Mouse (Mus musculus): ENCODE measurements around the gene Drc1. TPM values are rescaled to one million over a fixed set of nuclear protein-coding genes. Genes with fewer than 3 reads are reported as not detected.

Drc1 gene
- total RNA-seq (2018; cell fraction: chromatin; rRNA removed): not detected
- not detected for total RNA-seq (2018; cell fraction: cytosol; rRNA removed)
- total RNA-seq (2018; cell fraction: nucleus; rRNA removed): not detected
- polyA plus RNA-seq (2018): not detected in 3 replicates

DNA sequence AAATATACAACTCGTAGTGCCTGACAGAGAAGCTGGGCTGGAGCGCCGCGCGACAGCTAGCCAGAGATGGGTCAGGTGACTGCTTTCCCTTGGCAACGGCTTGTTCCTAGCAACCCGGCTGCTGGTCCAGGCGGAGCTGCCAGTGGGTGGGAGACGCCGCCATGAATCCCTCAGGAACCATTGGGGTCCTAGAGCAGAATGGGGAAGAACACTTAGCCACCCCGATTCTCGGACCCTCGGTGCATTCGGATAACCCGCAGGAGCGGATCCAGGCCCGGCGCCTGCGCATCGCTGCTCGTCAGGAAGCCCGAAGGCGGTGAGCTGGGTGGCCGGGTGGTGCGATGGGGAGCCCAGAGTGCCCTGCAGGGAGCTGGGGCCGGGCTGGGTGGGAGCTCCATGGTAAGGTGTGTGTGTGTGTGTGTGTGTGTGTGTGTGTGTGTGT lies at the start of gene Drc1:
TSS of gene Drc1 (plus strand) at position 98 of the 442 bp plus-strand sequence.
- Histone ChIP-seq H3K4me3 (ENCODE audit: inconsistent target) (no peak within 1 kb of the TSS), H3K79me2 (ENCODE audit: inconsistent target) (no peaks in the 10 kb centered on the region), H3K36me3 (ENCODE audit: inconsistent target) (no peaks in the 10 kb centered on the region), H3K27ac (no peak within 1 kb of the TSS)
- WGBS (ENCODE audit: missing documents): 6% methylated on average over 15 of the region's 26 CpGs

DNA sequence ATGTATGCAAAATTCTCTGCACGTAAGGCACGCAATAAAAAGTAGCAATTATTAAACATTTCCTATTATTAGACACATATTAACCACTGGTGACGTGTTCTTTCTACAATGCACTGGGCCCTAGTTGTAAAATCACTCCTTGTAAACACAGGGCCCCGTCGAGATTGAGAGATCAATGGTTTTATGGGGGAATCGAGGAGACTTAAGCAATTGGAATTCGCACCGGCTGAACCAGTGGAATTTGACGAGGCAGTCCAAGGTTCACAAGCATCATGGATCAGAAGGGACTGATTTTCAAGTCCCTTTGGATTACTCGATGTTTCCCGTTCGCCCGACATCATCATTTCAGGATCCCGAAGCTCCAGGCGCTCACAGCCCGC lies 49.3 kb upstream of the Drc1 start:
- no peak overlapping the region for H3K27ac ChIP-seq

DNA sequence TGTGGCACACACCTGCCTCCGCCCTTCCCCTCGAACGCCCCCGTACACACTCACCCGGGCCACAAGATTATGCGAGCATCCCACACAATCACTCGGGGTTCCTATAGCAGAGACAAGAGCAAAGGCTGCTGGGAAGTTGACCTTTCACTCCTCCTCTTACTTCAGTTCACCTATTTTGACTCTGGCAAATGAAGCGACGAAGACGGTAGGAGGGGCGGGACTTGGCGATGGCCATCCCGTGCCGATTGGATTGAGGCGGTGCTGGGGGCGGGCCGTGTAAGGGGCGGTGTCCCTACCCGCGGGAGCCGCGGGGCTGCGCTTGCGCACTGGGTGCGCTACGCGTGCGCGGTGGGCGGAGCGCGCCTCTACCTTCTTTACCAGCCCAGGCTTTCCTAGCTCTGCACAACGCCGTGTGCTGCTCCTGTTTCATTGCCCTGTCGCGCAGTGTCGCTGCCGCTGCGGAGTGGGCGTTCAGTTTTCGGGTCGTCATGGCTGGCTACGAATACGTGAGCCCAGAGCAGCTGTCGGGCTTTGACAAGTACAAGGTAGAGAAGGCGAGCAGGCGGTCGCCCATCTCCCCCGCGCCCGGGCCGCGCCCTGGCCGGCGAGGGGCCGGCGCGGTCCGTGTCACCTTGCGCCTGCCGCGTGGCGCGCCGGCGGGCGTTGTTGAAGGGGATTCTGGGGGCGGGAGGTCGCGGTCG lies 48.8 kb upstream of the Drc1 start, which contains the start of gene Selenoi:
TSS of gene Selenoi (plus strand) at position 311 of the 701 bp plus-strand sequence.
- WGBS (ENCODE audit: missing documents): 1% methylated on average over 60 of the region's 71 CpGs
- Histone ChIP-seq H3K27ac (no peak within 1 kb of the TSS), H3K4me3 (ENCODE audit: inconsistent target) (peak within 1 kb of the TSS; percentile 77), H3K36me3 (ENCODE audit: inconsistent target) (no peaks in the 10 kb centered on the region), H3K79me2 (ENCODE audit: inconsistent target) (peaks cover 63% of the 10 kb centered on the region)

More for the DNA sequence above, 49.3 kb upstream of the Drc1 start:
- H3K4me3 ChIP-seq (ENCODE audit: inconsistent target): peak overlapping the region; percentile 77
- H3K36me3 ChIP-seq (ENCODE audit: inconsistent target): no peaks in the 10 kb centered on the region
- peaks cover 58% of the 10 kb centered on the region for H3K79me2 ChIP-seq (ENCODE audit: inconsistent target)
- WGBS (ENCODE audit: missing documents): 37% methylated on average over 16 of the region's 16 CpGs

- WGBS (ENCODE audit: missing documents): 3% methylated on average over 15 of the region's 15 CpGs
- Histone ChIP-seq H3K27ac (no peak overlapping the region), H3K36me3 (ENCODE audit: inconsistent target) (no peaks in the 10 kb centered on the region), H3K4me3 (ENCODE audit: inconsistent target) (peak overlapping the region; percentile 77), H3K79me2 (ENCODE audit: inconsistent target) (peaks cover 69% of the 10 kb centered on the region)
Observed at GRCm38 (mm10) chr5:30233042-30233441, 48.1 kb upstream of the Drc1 start.

- H3K27ac ChIP-seq: no peak overlapping the region
- H3K4me3 ChIP-seq (ENCODE audit: inconsistent target): no peak overlapping the region
- WGBS (ENCODE audit: missing documents): 26% methylated on average over 8 of the region's 8 CpGs
- no peaks in the 10 kb centered on the region for H3K36me3 ChIP-seq (ENCODE audit: inconsistent target)
- peaks cover 78% of the 10 kb centered on the region for H3K79me2 ChIP-seq (ENCODE audit: inconsistent target)
Observed at GRCm38 (mm10) chr5:30233979-30234378, 47.2 kb upstream of the Drc1 start.

GRCm38 (mm10) chr5:30235641-30236126 lies 45.5 kb upstream of the Drc1 start:
- H3K79me2 ChIP-seq (ENCODE audit: inconsistent target): peaks cover 92% of the 10 kb centered on the region
- no peak overlapping the region for H3K4me3 ChIP-seq (ENCODE audit: inconsistent target)
- no peaks in the 10 kb centered on the region for H3K36me3 ChIP-seq (ENCODE audit: inconsistent target)
- WGBS (ENCODE audit: missing documents): 89% methylated on average over 2 of the region's 2 CpGs
- no peak overlapping the region for H3K27ac ChIP-seq

DNA sequence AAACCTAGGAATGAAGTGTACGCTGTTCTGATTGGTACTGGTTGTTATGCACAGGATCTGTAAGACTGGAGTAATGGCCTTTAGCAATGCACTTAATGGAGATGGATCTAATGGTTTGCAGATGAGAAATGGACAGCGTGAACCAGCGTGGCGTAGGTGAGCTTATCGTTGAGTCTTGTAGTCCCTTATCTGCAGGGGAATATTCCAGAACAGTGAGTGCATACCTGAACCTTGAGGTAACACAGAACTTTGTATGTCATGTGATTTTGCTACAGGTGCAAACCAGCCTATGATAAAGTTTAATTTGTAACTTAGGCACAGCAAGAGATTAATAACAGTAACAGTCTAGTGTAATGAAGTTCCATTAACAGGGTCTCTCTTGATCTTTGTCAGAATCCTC lies 42.7 kb upstream of the Drc1 start:
- no peak overlapping the region for H3K27ac ChIP-seq

DNA sequence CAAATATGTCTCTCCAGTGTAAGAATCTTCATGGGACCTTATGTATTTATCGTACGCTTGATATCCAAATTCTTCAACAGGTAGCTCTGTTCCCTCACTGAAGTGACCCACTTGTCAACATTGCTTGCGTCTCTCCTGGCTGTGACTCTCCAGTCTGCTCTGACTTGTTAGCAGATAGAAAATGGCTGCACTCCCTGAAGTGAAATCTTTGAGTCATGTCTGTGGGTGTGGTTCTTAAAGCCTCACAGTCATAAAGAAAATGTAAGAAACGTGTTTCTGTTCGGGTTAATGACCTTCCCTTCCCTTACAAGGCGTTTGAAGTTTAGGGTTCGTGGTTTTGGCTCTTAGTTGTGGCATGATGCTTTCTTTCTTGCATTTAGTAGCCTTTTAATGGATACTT lies 40.6 kb upstream of the Drc1 start:
- H3K27ac ChIP-seq: no peak overlapping the region
- 74% methylated on average over 7 of the region's 7 CpGs for WGBS (ENCODE audit: missing documents)
- no peak overlapping the region for H3K4me3 ChIP-seq (ENCODE audit: inconsistent target)
- no peaks in the 10 kb centered on the region for H3K36me3 ChIP-seq (ENCODE audit: inconsistent target)
- peaks cover 100% of the 10 kb centered on the region for H3K79me2 ChIP-seq (ENCODE audit: inconsistent target)

More for the DNA sequence above, 42.7 kb upstream of the Drc1 start:
- Histone ChIP-seq H3K79me2 (ENCODE audit: inconsistent target) (peaks cover 100% of the 10 kb centered on the region), H3K4me3 (ENCODE audit: inconsistent target) (no peak overlapping the region), H3K36me3 (ENCODE audit: inconsistent target) (no peaks in the 10 kb centered on the region)
- WGBS (ENCODE audit: missing documents): over 99% methylated on average over 5 of the region's 5 CpGs

GRCm38 (mm10) chr5:30242410-30242809 lies 38.8 kb upstream of the Drc1 start:
- 95% methylated on average over 1 of the region's 1 CpGs for WGBS (ENCODE audit: missing documents)
- Histone ChIP-seq H3K79me2 (ENCODE audit: inconsistent target) (peaks cover 90% of the 10 kb centered on the region), H3K27ac (no peak overlapping the region), H3K4me3 (ENCODE audit: inconsistent target) (no peak overlapping the region), H3K36me3 (ENCODE audit: inconsistent target) (no peaks in the 10 kb centered on the region)

DNA sequence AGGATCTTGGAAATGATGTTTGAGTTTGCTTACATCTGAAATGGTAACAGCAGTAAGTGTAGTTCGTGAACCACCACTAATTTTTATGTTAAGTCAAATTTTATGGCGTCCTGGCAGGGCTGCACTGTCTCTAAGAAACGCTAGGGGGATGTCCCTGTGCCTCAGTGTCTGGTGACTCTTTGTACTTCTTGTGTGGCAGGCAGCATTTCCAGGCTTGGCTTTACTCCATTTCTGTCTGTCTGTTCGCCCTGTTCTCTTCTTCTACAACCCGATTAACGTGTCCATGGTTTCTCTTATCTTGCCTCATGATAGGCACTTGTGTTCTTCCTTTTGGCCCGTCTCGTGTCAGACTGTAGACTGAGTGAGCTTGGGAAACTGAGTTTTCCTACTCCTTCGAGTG lies 37.4 kb upstream of the Drc1 start:
- 82% methylated on average over 9 of the region's 9 CpGs for WGBS (ENCODE audit: missing documents)
- H3K27ac ChIP-seq: no peak overlapping the region
- H3K4me3 ChIP-seq (ENCODE audit: inconsistent target): no peak overlapping the region
- H3K79me2 ChIP-seq (ENCODE audit: inconsistent target): peaks cover 77% of the 10 kb centered on the region
- H3K36me3 ChIP-seq (ENCODE audit: inconsistent target): no peaks in the 10 kb centered on the region

DNA sequence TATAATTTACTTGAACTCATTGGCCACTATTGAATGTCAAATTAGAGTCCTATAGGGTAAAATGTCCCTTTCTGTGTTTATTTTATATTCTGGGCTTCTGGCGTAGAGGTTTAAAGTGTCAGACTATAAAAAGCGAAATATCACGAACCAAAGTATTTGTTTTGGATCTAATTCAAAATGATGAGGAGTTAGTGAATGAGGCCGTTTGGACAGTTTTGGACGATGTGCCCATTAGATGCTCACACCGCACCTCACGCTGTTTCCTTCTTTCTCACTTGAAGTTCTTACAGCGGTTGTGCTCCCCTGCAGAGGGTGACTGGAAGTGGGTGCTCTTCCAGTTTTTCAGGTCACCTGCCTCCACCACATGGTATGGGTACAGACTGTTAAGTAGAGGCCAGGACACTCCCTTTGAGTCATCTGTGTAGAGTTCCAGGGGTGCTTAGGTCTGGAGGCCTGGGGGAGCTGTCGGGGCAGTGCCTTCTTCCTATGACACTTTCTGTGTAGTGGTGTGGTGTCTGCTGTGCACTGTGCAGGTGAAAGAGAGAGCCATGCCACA lies 35.2 kb upstream of the Drc1 start:
- no peak overlapping the region for H3K27ac ChIP-seq
- no peaks in the 10 kb centered on the region for H3K36me3 ChIP-seq (ENCODE audit: inconsistent target)
- H3K4me3 ChIP-seq (ENCODE audit: inconsistent target): no peak overlapping the region
- WGBS (ENCODE audit: missing documents): 96% methylated on average over 8 of the region's 9 CpGs
- peaks cover 55% of the 10 kb centered on the region for H3K79me2 ChIP-seq (ENCODE audit: inconsistent target)

DNA sequence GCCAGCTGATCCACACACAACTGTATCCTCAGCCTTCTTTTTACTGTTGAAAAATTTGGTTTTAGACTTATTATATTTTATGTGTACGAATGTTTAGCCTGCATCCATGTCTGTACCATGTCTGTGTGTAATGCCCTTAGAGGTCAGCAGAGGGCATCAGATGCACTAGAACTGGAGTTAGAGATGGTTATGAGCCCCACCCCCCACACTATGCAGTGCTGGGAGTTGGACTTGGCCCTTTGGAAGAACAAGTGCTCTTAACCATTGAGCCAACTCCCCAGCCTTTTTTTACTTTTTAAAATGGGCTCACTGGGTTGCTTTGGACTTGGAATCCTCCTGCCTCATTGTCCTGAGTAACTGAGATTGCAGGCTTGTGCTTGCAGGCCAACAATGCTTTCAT lies 33.5 kb upstream of the Drc1 start:
- H3K4me3 ChIP-seq (ENCODE audit: inconsistent target): no peak overlapping the region
- no peak overlapping the region for H3K27ac ChIP-seq
- peaks cover 38% of the 10 kb centered on the region; the same call in 1 of the 2 replicates for H3K79me2 ChIP-seq (ENCODE audit: inconsistent target)
- WGBS (ENCODE audit: missing documents): 100% methylated on average over 1 of the region's 1 CpGs
- H3K36me3 ChIP-seq (ENCODE audit: inconsistent target): no peaks in the 10 kb centered on the region

GRCm38 (mm10) chr5:30255567-30256354 lies 25.4 kb upstream of the Drc1 start:
- 92% methylated on average over 12 of the region's 12 CpGs for WGBS (ENCODE audit: missing documents)
- H3K36me3 ChIP-seq (ENCODE audit: inconsistent target): peaks cover 13% of the 10 kb centered on the region; the same call in 1 of the 2 replicates
- no peaks in the 10 kb centered on the region for H3K79me2 ChIP-seq (ENCODE audit: inconsistent target)
- H3K4me3 ChIP-seq (ENCODE audit: inconsistent target): no peak overlapping the region
- H3K27ac ChIP-seq: no peak overlapping the region

DNA sequence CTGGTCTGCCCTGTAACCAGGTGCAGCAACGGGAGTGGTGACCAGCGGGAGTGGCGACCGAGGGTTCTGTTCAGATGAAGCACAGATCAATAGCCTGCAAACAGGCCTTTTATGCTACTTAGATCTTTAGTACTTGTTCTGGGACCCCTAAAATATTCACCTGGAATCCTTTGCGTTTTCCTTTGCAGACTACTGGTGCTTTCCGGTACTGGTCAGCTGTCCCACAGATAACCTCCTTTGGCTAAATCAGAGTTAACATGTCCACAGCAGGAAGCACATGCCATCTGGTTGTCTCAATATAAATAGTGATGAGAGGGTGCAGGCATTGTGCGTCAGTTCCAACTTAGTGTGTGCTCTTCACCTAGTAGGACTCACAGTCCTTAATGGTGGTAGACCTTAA lies 22.4 kb upstream of the Drc1 start:
- Histone ChIP-seq H3K79me2 (ENCODE audit: inconsistent target) (no peaks in the 10 kb centered on the region), H3K4me3 (ENCODE audit: inconsistent target) (no peak overlapping the region), H3K36me3 (ENCODE audit: inconsistent target) (peaks cover 13% of the 10 kb centered on the region; the same call in 1 of the 2 replicates), H3K27ac (no peak overlapping the region)
- WGBS (ENCODE audit: missing documents): 94% methylated on average over 7 of the region's 7 CpGs
